In genomic region chr13:25168891-25169290, GRCm38 (mm10) we compare ENCODE assay signal across 25 mouse cellular contexts.
"Had no signal": no experiment of that assay in that cellular context is flagged by ENCODE, and none has a peak within 500 bp of the region (broad histone marks: within the 10 kb centered on the region; RNA-seq: fewer than 3 reads in every experiment).

No protein-coding gene starts in this region.

- H3K27ac ChIP-seq: gastrocnemius, adult 2 months; heart, embryonic 10.5 days; hindbrain, embryonic 10.5 days; hindbrain, embryonic 12.5 days; hindbrain, embryonic 14.5 days; intestine, embryonic 15.5 days; layer of hippocampus, adult 2 months; left cerebral cortex, adult 2 months; limb, embryonic 13.5 days; limb, embryonic 15.5 days; liver, embryonic 12.5 days; liver, embryonic 14.5 days had no signal

- DNase-seq: gastrocnemius, adult 2 months; gastrocnemius, postnatal 14 days; heart, adult 18-20 months; heart, postnatal 10 days; heart, postnatal 4 days; kidney, adult 18-20 months; kidney, adult 8-10 months; kidney, postnatal 10 days; kidney, postnatal 25 days; kidney, postnatal 4 days had no signal

- H3K36me3 ChIP-seq: heart, embryonic 10.5 days; heart, embryonic 12.5 days; hindbrain, embryonic 10.5 days; hindbrain, embryonic 12.5 days; intestine, embryonic 15.5 days; limb, embryonic 13.5 days; limb, embryonic 15.5 days; liver, embryonic 12.5 days had no signal

- H3K4me1 ChIP-seq: heart, embryonic 12.5 days; hindbrain, embryonic 12.5 days; intestine, embryonic 15.5 days; limb, embryonic 15.5 days; liver, embryonic 12.5 days had no signal

- H3K4me2 ChIP-seq: heart, embryonic 12.5 days; hindbrain, embryonic 12.5 days; hindbrain, embryonic 14.5 days; intestine, embryonic 15.5 days; limb, embryonic 13.5 days; limb, embryonic 15.5 days; liver, embryonic 12.5 days had no signal

- H3K4me3 ChIP-seq: gastrocnemius, adult 2 months; heart, embryonic 10.5 days; heart, embryonic 12.5 days; hindbrain, embryonic 10.5 days; hindbrain, embryonic 12.5 days; intestine, embryonic 15.5 days; layer of hippocampus, adult 2 months; left cerebral cortex, adult 2 months; limb, embryonic 13.5 days; limb, embryonic 15.5 days; liver, embryonic 12.5 days had no signal

- ATAC-seq: hindbrain, embryonic 16.5 days; inflammation-experienced regulatory T-cells, adult 6 months; intestine, embryonic 15.5 days; intestine, postnatal 0 days; liver, embryonic 12.5 days had no signal

- H3K9ac ChIP-seq: heart, embryonic 12.5 days; hindbrain, embryonic 12.5 days; hindbrain, embryonic 14.5 days; intestine, embryonic 15.5 days; limb, embryonic 13.5 days; limb, embryonic 15.5 days; liver, embryonic 12.5 days; liver, embryonic 14.5 days had no signal

- H3K27me3 ChIP-seq: heart, embryonic 12.5 days; hindbrain, embryonic 12.5 days; intestine, embryonic 15.5 days; limb, embryonic 13.5 days; limb, embryonic 15.5 days; liver, embryonic 12.5 days had no signal

- H3K9me3 ChIP-seq: heart, embryonic 10.5 days; heart, embryonic 12.5 days; hindbrain, embryonic 10.5 days; hindbrain, embryonic 12.5 days; intestine, embryonic 15.5 days; limb, embryonic 13.5 days; limb, embryonic 15.5 days; liver, embryonic 12.5 days had no signal
